Mouse (Mus musculus) kidney, embryonic 16.5 days (tissue): ENCODE measurements around the gene Tril. TPM values are rescaled to one million over a fixed set of nuclear protein-coding genes. Genes with fewer than 3 reads are reported as not detected.
A peak's percentile ranks its signal among the peaks of the same experiment; 100 is the strongest.

Experiments used
- ATAC-seq: fragments of 200-750 bp; cut with Nextera tagmentation; 2 replicates; pipeline ENCODE4 v1.8.0; 2017; ENCODE audit warnings: moderate TSS enrichment; ENCODE audit not compliant: low FRiP score, low TSS enrichment
- H3K27ac ChIP-seq: fragments of 300-500 bp; sonication (generic); 2 replicates; pipeline ENCODE4 v1.5.1; 2014; ENCODE audit warnings: low read length
- H3K27me3 ChIP-seq: fragments of 300-500 bp; sonication (generic); 2 replicates; pipeline ENCODE4 v1.6.1; 2014; ENCODE audit warnings: low read length, control low read depth, mixed read lengths; ENCODE audit not compliant: insufficient read depth
- H3K36me3 ChIP-seq: fragments of 300-500 bp; sonication (generic); 2 replicates; pipeline ENCODE4 v1.6.1; 2014; ENCODE audit warnings: low read length, control low read depth, mixed read lengths; ENCODE audit not compliant: insufficient read depth
- H3K4me1 ChIP-seq: fragments of 300-500 bp; sonication (generic); 2 replicates; pipeline ENCODE4 v1.6.1; 2014; ENCODE audit warnings: low read length, control low read depth, mixed read lengths; ENCODE audit not compliant: insufficient read depth
- H3K4me2 ChIP-seq: fragments of 300-500 bp; sonication (generic); replicated peaks from 2 replicates; pipeline ENCODE4 v1.6.1; 2014; ENCODE audit warnings: low read depth, low read length
- H3K4me3 ChIP-seq: fragments of 300-500 bp; sonication (generic); 2 replicates; pipeline ENCODE4 v1.5.1; 2014; ENCODE audit warnings: mild to moderate bottlenecking, low read length
- H3K9ac ChIP-seq: fragments of 300-500 bp; sonication (generic); replicated peaks from 2 replicates; pipeline ENCODE4 v1.6.1; 2014; ENCODE audit warnings: low read length
- H3K9me3 ChIP-seq: fragments of 300-500 bp; sonication (generic); 2 replicates; pipeline ENCODE4 v1.6.1; 2016; ENCODE audit warnings: low read length, control low read depth
- WGBS: fragments of 180-500 bp; shearing (Covaris S2); extraction: QIAGEN DNeasy Blood & Tissue Kit; methylation state at CpG from one replicate; pipeline ENCODE4 v1.1.7; 2014; 5-methylcytosine and 5-hydroxymethylcytosine counted together
- polyA plus RNA-seq: library from polyadenylated mRNA; unstranded; fragments of >200 nt; fragmentation: Nextera tagmentation; extraction: Ambion mirVana; gene quantifications from 2 replicates; pipeline ENCODE4 v1.2.1, GENCODE M21; 2015

Tril gene
- polyA plus RNA-seq, 1 experiment from 2014 or later: 83.7 TPM

GRCm38 (mm10) chr6:53808801-53809200 lies 11.8 kb downstream of the Tril start:
- Histone ChIP-seq H3K9me3 (no peaks in the 10 kb centered on the region), H3K27ac (0 out of 2 replicates have a peak overlapping the region, but pooled peaks have one; percentile 21), H3K4me1 (peaks cover 28% of the 10 kb centered on the region), H3K36me3 (no peaks in the 10 kb centered on the region), H3K9ac (no peak overlapping the region), H3K4me2 (no peak overlapping the region), H3K27me3 (no peaks in the 10 kb centered on the region), H3K4me3 (no peak overlapping the region)
- ATAC-seq: peak; percentile 82
- WGBS: 57% methylated on average over 9 of the region's 9 CpGs

GRCm38 (mm10) chr6:53807185-53807584 lies 13.4 kb downstream of the Tril start:
- no peaks in the 10 kb centered on the region for H3K9me3 ChIP-seq
- no peak overlapping the region for H3K4me2 ChIP-seq
- H3K4me3 ChIP-seq: no peak overlapping the region
- no peaks in the 10 kb centered on the region for H3K27me3 ChIP-seq
- H3K4me1 ChIP-seq: peaks cover 28% of the 10 kb centered on the region
- 30% methylated on average over 3 of the region's 3 CpGs for WGBS
- ATAC-seq: no peak
- H3K36me3 ChIP-seq: no peaks in the 10 kb centered on the region
- H3K27ac ChIP-seq: peak overlapping the region; percentile 67; the same call in 1 of the 2 replicates
- H3K9ac ChIP-seq: 0 out of 2 replicates have a peak overlapping the region, but pooled peaks have one; percentile 12

- 0 out of 2 replicates have a peak overlapping the region, but pooled peaks have one; percentile 12 for H3K9ac ChIP-seq
- ATAC-seq: peak; percentile 69
- no peaks in the 10 kb centered on the region for H3K9me3 ChIP-seq
- peaks cover 34% of the 10 kb centered on the region for H3K4me1 ChIP-seq
- H3K4me2 ChIP-seq: 0 out of 2 replicates have a peak overlapping the region, but pooled peaks have one; percentile 2
- H3K36me3 ChIP-seq: no peaks in the 10 kb centered on the region
- peak overlapping the region; percentile 67; the same call in 1 of the 2 replicates for H3K27ac ChIP-seq
- H3K27me3 ChIP-seq: no peaks in the 10 kb centered on the region
- WGBS: 16% methylated on average over 8 of the region's 8 CpGs
- no peak overlapping the region for H3K4me3 ChIP-seq
These were observed 14.0 kb downstream of the Tril start for GRCm38 (mm10) chr6:53806591-53807023.

GRCm38 (mm10) chr6:53806021-53806420 lies 14.6 kb downstream of the Tril start:
- Histone ChIP-seq H3K4me3 (no peak overlapping the region), H3K36me3 (no peaks in the 10 kb centered on the region), H3K27ac (no peak overlapping the region), H3K9me3 (no peaks in the 10 kb centered on the region), H3K9ac (no peak overlapping the region), H3K4me2 (no peak overlapping the region), H3K4me1 (peaks cover 37% of the 10 kb centered on the region), H3K27me3 (no peaks in the 10 kb centered on the region)
- 75% methylated on average over 5 of the region's 5 CpGs for WGBS
- no peak for ATAC-seq

- WGBS: 77% methylated on average over 6 of the region's 6 CpGs
- ATAC-seq: no peak
- no peaks in the 10 kb centered on the region for H3K36me3 ChIP-seq
These were observed 16.5 kb downstream of the Tril start for GRCm38 (mm10) chr6:53804145-53804544.

GRCm38 (mm10) chr6:53803551-53803950 lies 17.1 kb downstream of the Tril start:
- WGBS: 95% methylated on average over 4 of the region's 4 CpGs
- Histone ChIP-seq H3K27ac (no peak overlapping the region), H3K27me3 (no peaks in the 10 kb centered on the region), H3K4me2 (no peak overlapping the region), H3K4me1 (peaks cover 29% of the 10 kb centered on the region), H3K36me3 (no peaks in the 10 kb centered on the region), H3K9me3 (no peaks in the 10 kb centered on the region), H3K9ac (no peak overlapping the region), H3K4me3 (no peak overlapping the region)
- ATAC-seq: no peak

More at GRCm38 (mm10) chr6:53804145-53804544, 16.5 kb downstream of the Tril start:
- H3K9ac ChIP-seq: no peak overlapping the region
- no peaks in the 10 kb centered on the region for H3K9me3 ChIP-seq
- H3K27ac ChIP-seq: no peak overlapping the region
- no peak overlapping the region for H3K4me3 ChIP-seq
- H3K27me3 ChIP-seq: no peaks in the 10 kb centered on the region
- peaks cover 35% of the 10 kb centered on the region for H3K4me1 ChIP-seq
- H3K4me2 ChIP-seq: no peak overlapping the region

- no peak for ATAC-seq
- Histone ChIP-seq H3K9me3 (no peaks in the 10 kb centered on the region), H3K4me1 (peaks cover 19% of the 10 kb centered on the region), H3K4me2 (no peak overlapping the region), H3K4me3 (no peak overlapping the region), H3K9ac (no peak overlapping the region), H3K36me3 (no peaks in the 10 kb centered on the region), H3K27me3 (no peaks in the 10 kb centered on the region), H3K27ac (no peak overlapping the region)
- 52% methylated on average over 5 of the region's 5 CpGs for WGBS
These were observed 18.7 kb downstream of the Tril start for GRCm38 (mm10) chr6:53801893-53802286.

GRCm38 (mm10) chr6:53801269-53801892 lies 19.2 kb downstream of the Tril start:
- ATAC-seq: no peak
- no peak overlapping the region for H3K4me2 ChIP-seq
- no peaks in the 10 kb centered on the region for H3K36me3 ChIP-seq
- H3K4me1 ChIP-seq: peaks cover 14% of the 10 kb centered on the region
- no peaks in the 10 kb centered on the region for H3K27me3 ChIP-seq
- H3K27ac ChIP-seq: no peak overlapping the region
- no peaks in the 10 kb centered on the region for H3K9me3 ChIP-seq
- no peak overlapping the region for H3K4me3 ChIP-seq
- no peak overlapping the region for H3K9ac ChIP-seq
- 55% methylated on average over 4 of the region's 4 CpGs for WGBS

GRCm38 (mm10) chr6:53798865-53799264 lies 21.8 kb downstream of the Tril start:
- Histone ChIP-seq H3K4me2 (no peak overlapping the region), H3K27me3 (0 out of 2 replicates have a peak, but pooled peaks cover 8% of the 10 kb centered on the region), H3K9me3 (no peaks in the 10 kb centered on the region), H3K4me3 (no peak overlapping the region), H3K9ac (no peak overlapping the region), H3K27ac (no peak overlapping the region), H3K4me1 (peaks cover 18% of the 10 kb centered on the region), H3K36me3 (no peaks in the 10 kb centered on the region)
- 85% methylated on average over 3 of the region's 3 CpGs for WGBS
- no peak for ATAC-seq

- H3K27ac ChIP-seq: no peak overlapping the region
- no peak overlapping the region for H3K4me3 ChIP-seq
- no peak overlapping the region for H3K4me2 ChIP-seq
- H3K36me3 ChIP-seq: no peaks in the 10 kb centered on the region
- no peaks in the 10 kb centered on the region for H3K9me3 ChIP-seq
- H3K4me1 ChIP-seq: peaks cover 15% of the 10 kb centered on the region
- whole genome bisulfite sequencing: 79% methylated on average over 3 of the region's 3 CpGs
- H3K9ac ChIP-seq: no peak overlapping the region
- H3K27me3 ChIP-seq: 0 out of 2 replicates have a peak, but pooled peaks cover 8% of the 10 kb centered on the region
- ATAC-seq: no peak
These were observed 23.8 kb downstream of the Tril start for GRCm38 (mm10) chr6:53796835-53797234.
